Comparison of ENCODE assay signal across 10 mouse cellular contexts in genomic region chr4:130952531-130952930, GRCm38 (mm10). TPM values are rescaled to one million over a fixed set of nuclear protein-coding genes. Genes with fewer than 3 reads are reported as not detected.
DNase-seq lines count a peak whose midpoint lies in the region; ATAC-seq and TF ChIP-seq lines count a peak whose summit lies in the region.
"Had no signal": no experiment of that assay in that cellular context is flagged by ENCODE, and none has a peak within 500 bp of the region (broad histone marks: within the 10 kb centered on the region; RNA-seq: fewer than 3 reads in every experiment).

No protein-coding gene starts in this region.

- H3K79me2 ChIP-seq in heart, adult 2 months (replicated peaks; ENCODE audit: control insufficient read depth, insufficient read depth, low read length), result no peaks in the 10 kb centered on the region

- no peak for ATAC-seq in heart, embryonic 12.5 days (ENCODE audit: insufficient number of reproducible peaks, low FRiP score)
- ATAC-seq in megakaryocyte progenitor cell, adult 5-6 weeks (replicated peaks; ENCODE audit: poor library complexity), result peak; percentile 80

- no peak overlapping the region for H3K4me3 ChIP-seq in heart, adult 2 months
- no peak overlapping the region for H3K4me3 ChIP-seq in heart, embryonic 12.5 days
- H3K4me3 ChIP-seq in forebrain, embryonic 10.5 days, result no peak overlapping the region
- H3K4me3 ChIP-seq: midbrain, embryonic 12.5 days had no signal

- no peaks in the 10 kb centered on the region for H3K36me3 ChIP-seq in heart, adult 2 months (ENCODE audit: control insufficient read depth, insufficient read depth, low read length)
- no peaks in the 10 kb centered on the region for H3K36me3 ChIP-seq in heart, embryonic 12.5 days
- H3K36me3 ChIP-seq in forebrain, embryonic 10.5 days (replicated peaks), result no peaks in the 10 kb centered on the region
- H3K36me3 ChIP-seq: midbrain, embryonic 12.5 days had no signal

- peak; percentile 45 for TF ChIP-seq CTCF in heart, adult 2 months (IDR thresholded peaks at IDR 0.05)

- 33% methylated on average over 17 of the region's 17 CpGs for WGBS in heart, adult 2 months
- 36% methylated on average over 17 of the region's 17 CpGs for WGBS in heart, embryonic 12.5 days
- 52% methylated on average over 17 of the region's 17 CpGs for WGBS in forebrain, embryonic 10.5 days

- H3K27ac ChIP-seq in heart, adult 2 months, result no peak overlapping the region
- H3K27ac ChIP-seq in heart, embryonic 12.5 days (ENCODE audit: poor library complexity, severe bottlenecking), result no peak overlapping the region
- H3K27ac ChIP-seq in forebrain, embryonic 10.5 days, result no peak overlapping the region
- H3K27ac ChIP-seq: midbrain, embryonic 12.5 days had no signal

- intact Hi-C loops in heart, adult 2 months (cut with DNase I), result no loop called here

- H3K4me1 ChIP-seq in heart, adult 2 months (ENCODE audit: control insufficient read depth, insufficient read depth, low read length), result no peaks in the 10 kb centered on the region; the same call in 1 of the 2 replicates
- H3K4me1 ChIP-seq in heart, embryonic 12.5 days (replicated peaks), result no peaks in the 10 kb centered on the region
- H3K4me1 ChIP-seq in forebrain, embryonic 10.5 days, result peaks cover 21% of the 10 kb centered on the region
- H3K4me1 ChIP-seq: midbrain, embryonic 12.5 days had no signal

- TF ChIP-seq POLR2A in heart, adult 2 months (IDR thresholded peaks at IDR 0.05; ENCODE audit: insufficient read depth, low read depth, low read length), result no peak

- no peaks in the 10 kb centered on the region for H3K27me3 ChIP-seq in heart, adult 2 months (ENCODE audit: control insufficient read depth, insufficient read depth, low read length)
- peaks cover 19% of the 10 kb centered on the region for H3K27me3 ChIP-seq in heart, embryonic 12.5 days (replicated peaks)
- no peaks in the 10 kb centered on the region; the same call in 1 of the 2 replicates for H3K27me3 ChIP-seq in forebrain, embryonic 10.5 days (ENCODE audit: poor library complexity, severe bottlenecking)
- H3K27me3 ChIP-seq: midbrain, embryonic 12.5 days had no signal

- no peak overlapping the region for H3K4me2 ChIP-seq in heart, embryonic 12.5 days
- H3K4me2 ChIP-seq: midbrain, embryonic 12.5 days had no signal

- TF ChIP-seq EP300 in heart, adult 2 months (IDR thresholded peaks at IDR 0.05; ENCODE audit: insufficient read depth, low read depth, low read length), result no peak

- DNase-seq in heart, adult 2 months, result no peak
- DNase-seq in thymus, postnatal 0 days (ENCODE audit: low spot score), result peak; percentile 60
- DNase-seq in thymus, adult 18-20 months, result no peak
- DNase-seq in forelimb bud, embryonic 11.5 days (ENCODE audit: low read depth, low spot score), result peak; percentile 43
- DNase-seq in forebrain, embryonic 10.5 days (ENCODE audit: extremely low spot score, low spot score), result no peak
- DNase-seq in ovary, adult 18-20 months (ENCODE audit: low spot score), result no peak

- no peak overlapping the region for H3K9ac ChIP-seq in heart, adult 2 months (ENCODE audit: low read depth, low read length)
- no peak overlapping the region for H3K9ac ChIP-seq in heart, embryonic 12.5 days
- H3K9ac ChIP-seq: midbrain, embryonic 12.5 days had no signal

- H3K9me3 ChIP-seq in heart, embryonic 12.5 days (replicated peaks), result no peaks in the 10 kb centered on the region
- H3K9me3 ChIP-seq in forebrain, embryonic 10.5 days, result no peaks in the 10 kb centered on the region
- H3K9me3 ChIP-seq: midbrain, embryonic 12.5 days had no signal

RNA-seq across cellular contexts. Expression of gene Matn1, which starts 8.3 kb away (rescaled TPM):
- not detected for total RNA-seq in heart, adult 2 months (2021)
- polyA plus RNA-seq in heart, adult 2 months (2012; rRNA removed), result 0.10 TPM in 1 of 2 replicates, not detected in the other
- 0.08 TPM in 1 of 2 replicates, not detected in the other for polyA plus RNA-seq in heart, embryonic 12.5 days (2016; fragmentation: Nextera tagmentation; extraction: Ambion mirVana)
- polyA plus RNA-seq in thymus, postnatal 0 days (2015; fragmentation: Nextera tagmentation; extraction: Ambion mirVana), result 0.44 and 0.48 TPM in 2 replicates
- total RNA-seq in megakaryocyte progenitor cell, adult 5-6 weeks (2015), result not detected in 2 replicates
- not detected in 2 replicates for total RNA-seq in megakaryocyte progenitor cell, adult 5-6 weeks (2017)
- not detected in 2 replicates for polyA plus RNA-seq in forebrain, embryonic 10.5 days (2016; fragmentation: Nextera tagmentation; extraction: Ambion mirVana)
- total RNA-seq: heart, postnatal 14 days had no signal

RNA-seq across cellular contexts. Expression of gene Laptm5, which starts 39.6 kb away (rescaled TPM):
- 10 to 100 TPM; 15.5 to 22.8 TPM for total RNA-seq in heart, adult 2 months (2021)
- polyA plus RNA-seq in heart, adult 2 months (2012; rRNA removed), result 44.1 and 59.4 TPM in 2 replicates
- polyA plus RNA-seq in heart, embryonic 12.5 days (2016; fragmentation: Nextera tagmentation; extraction: Ambion mirVana), result 13.7 and 16.0 TPM in 2 replicates
- 668 and 754 TPM in 2 replicates for polyA plus RNA-seq in thymus, postnatal 0 days (2015; fragmentation: Nextera tagmentation; extraction: Ambion mirVana)
- 431 and 454 TPM in 2 replicates for total RNA-seq in megakaryocyte progenitor cell, adult 5-6 weeks (2015)
- 127 and 133 TPM in 2 replicates for total RNA-seq in megakaryocyte progenitor cell, adult 5-6 weeks (2017)
- polyA plus RNA-seq in forebrain, embryonic 10.5 days (2016; fragmentation: Nextera tagmentation; extraction: Ambion mirVana), result 16.7 and 17.1 TPM in 2 replicates

Comparison
In these comparisons a context has a peak if more than half of its experiments do, and no peak if none do; other contexts are left out.
1. DNase-seq: peak in thymus, postnatal 0 days (single experiment) and forelimb bud, embryonic 11.5 days (single experiment); none in heart, adult 2 months (0 of 2), thymus, adult 18-20 months (0 of 2), forebrain, embryonic 10.5 days (single experiment) and ovary, adult 18-20 months (single experiment).
2. RNA of gene Laptm5, which starts 39.6 kb away (polyA plus RNA-seq): 668 to 754 TPM in thymus, postnatal 0 days; 44.1 to 59.4 TPM in heart, adult 2 months, 16.7 to 17.1 TPM in forebrain, embryonic 10.5 days and 13.7 to 16.0 TPM in heart, embryonic 12.5 days; every median in the first group is over 10 times any median in the second.